Mouse (Mus musculus): Measurements from ENCODE around the gene Pipox.

The Pipox gene

DNA sequence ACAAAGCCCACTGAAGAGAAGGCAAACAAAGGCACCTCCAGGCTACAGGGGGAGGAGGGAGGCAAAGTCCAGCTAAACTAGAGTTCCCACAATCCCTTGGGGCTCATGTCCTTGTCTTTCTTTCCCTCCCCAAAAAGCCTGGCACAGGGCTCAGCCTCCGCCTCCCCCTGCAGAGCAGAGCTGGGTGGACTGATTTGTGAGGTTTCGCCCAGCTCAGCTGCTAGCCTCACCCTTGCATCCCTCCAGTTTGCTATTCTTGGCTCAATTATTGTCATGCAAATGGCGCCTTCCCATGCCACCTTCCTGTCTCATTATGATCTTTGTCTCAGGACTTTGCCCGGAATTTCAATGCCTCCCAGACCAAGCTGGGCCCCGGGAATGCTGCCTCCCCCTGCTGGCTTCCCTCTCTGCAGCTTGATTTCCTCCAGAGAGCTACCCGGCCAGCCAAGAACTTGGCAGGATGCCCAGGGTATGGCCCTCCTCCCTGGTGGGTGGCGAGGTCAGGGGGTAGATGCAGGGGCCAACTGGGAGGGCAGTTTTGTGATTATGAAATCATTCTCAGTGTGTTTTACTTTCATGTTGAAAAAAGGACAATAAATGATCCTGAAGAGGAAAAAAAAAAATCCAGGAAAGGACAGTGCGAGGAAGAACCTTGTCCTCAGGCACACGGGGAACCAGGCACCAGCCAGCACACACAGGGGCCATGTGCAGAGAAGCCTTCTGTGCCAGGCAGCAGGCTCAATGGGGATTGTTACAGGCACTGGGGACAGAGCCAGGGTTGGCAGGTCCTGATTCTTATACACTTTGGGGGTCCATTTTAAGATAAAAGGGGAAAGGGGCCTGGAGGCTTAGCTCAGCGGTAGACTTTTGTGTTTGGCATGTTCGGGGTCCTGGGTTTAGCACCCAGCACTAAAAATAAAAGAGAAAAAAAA, at the start of gene Pipox:
Gene Pipox, minus strand, starts transcription at position 310 of the 932 bp plus-strand sequence.
- peak; percentile 58 for DNase-seq (ENCODE audit: low read depth, low spot score)

- no peak for DNase-seq (ENCODE audit: low read depth, low spot score)
Observed at GRCm38 (mm10) chr11:77942230-77942629, 48.3 kb upstream of the Pipox start.

DNA sequence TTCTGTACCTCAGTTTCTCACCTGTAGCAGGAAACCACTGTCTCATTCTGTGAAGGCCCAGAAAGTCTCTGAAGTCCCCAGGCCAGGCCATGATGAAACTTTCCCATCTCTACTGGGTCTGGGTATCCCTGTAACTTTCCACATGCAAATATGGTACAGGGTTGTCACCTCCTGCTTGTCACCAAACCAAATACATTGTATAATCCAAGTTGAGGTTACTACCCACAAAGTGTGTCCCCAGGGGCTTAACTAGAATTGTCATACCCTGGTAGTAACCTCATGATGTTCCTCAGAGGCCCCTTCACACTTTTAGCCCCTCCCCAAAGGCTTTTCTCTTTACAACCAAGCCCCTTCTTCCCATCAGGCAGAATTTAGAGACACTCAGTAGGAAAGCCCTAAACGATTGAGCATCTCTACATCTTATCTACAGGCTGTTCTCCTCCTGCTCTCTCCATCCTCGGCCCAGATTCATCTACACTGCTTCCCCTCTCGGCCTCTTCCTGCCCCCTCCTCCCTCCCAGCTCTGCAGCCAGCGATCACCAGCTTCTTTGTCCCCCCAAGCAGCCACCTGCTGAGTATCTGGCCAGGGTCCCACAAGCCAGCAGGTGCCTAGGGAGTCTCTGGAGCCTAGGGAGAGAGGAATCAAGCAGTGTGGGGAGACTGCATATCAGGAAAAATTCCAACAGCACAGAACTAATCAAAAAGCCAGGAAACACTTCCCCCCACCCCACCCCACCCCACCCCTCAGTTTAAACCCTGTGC, 43.9 kb upstream of the Pipox start:
- DNase-seq (ENCODE audit: low read depth, low spot score) = no peak

DNA sequence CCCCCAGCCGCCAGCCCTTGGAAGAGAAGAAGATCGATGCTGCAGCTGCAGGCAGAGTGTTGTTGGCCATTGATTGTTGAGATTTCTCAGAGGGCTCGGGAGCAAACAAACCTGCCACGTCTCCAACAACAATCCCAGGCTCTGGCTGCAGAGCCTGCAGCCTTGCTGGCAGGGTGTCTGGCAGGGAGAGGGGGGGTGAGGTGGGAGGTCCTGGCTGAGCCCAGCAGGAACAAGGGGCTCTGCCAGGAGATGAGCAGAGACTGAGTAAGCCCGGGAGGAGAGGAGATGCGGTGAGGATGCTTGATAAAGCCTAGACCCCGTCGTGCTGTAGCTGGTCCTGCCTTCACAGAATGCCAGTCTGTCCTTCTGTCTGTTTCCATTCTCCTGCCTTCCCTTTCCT, 43.0 kb upstream of the Pipox start:
- DNase-seq (ENCODE audit: low read depth, low spot score) = no peak

- no peak for DNase-seq (ENCODE audit: low read depth, low spot score)
Observed at GRCm38 (mm10) chr11:77934568-77935311, 40.8 kb upstream of the Pipox start.

DNA sequence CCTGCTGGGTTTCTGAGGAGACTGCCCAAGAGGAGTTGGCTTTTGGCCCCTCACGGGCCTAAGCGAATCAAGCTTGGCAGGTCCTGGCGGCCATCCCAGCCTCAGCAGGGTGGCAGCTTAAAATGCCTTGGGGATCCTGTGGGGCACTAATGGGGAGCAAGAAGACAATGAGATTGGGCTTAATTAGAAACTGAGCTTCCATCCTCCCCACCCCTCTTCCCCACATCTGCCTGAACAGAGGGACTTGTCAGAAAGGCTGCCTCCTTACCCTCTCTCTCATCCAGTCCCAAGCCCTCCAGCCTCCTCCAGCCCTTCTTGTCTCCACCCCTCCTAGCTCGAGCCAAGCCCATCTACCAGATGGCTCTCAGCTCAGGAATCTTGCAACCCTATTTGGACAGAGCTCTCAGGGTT, 40.2 kb upstream of the Pipox start:
- DNase-seq (ENCODE audit: low read depth, low spot score) = no peak

DNA sequence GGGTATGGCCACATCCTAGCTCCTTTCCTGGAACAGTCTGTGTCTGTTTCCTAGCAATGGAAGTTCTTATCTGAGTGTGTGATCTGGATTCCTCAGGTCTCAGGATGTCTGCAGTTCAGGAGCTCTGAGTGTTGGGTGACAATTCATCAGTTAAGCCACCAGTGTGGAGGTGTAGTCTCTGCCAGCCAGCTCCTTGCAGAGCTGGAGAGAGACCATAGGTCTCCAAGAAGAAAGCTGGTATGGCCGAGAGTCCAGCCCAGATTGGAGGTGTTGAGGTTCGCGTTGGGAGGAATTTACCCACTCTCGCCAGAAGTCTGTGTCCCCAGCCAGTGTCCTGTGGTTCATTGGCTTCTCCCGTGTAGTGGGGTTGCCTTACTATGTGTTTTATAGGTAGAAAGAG, 38.7 kb upstream of the Pipox start:
- no peak for DNase-seq (ENCODE audit: low read depth, low spot score)

DNA sequence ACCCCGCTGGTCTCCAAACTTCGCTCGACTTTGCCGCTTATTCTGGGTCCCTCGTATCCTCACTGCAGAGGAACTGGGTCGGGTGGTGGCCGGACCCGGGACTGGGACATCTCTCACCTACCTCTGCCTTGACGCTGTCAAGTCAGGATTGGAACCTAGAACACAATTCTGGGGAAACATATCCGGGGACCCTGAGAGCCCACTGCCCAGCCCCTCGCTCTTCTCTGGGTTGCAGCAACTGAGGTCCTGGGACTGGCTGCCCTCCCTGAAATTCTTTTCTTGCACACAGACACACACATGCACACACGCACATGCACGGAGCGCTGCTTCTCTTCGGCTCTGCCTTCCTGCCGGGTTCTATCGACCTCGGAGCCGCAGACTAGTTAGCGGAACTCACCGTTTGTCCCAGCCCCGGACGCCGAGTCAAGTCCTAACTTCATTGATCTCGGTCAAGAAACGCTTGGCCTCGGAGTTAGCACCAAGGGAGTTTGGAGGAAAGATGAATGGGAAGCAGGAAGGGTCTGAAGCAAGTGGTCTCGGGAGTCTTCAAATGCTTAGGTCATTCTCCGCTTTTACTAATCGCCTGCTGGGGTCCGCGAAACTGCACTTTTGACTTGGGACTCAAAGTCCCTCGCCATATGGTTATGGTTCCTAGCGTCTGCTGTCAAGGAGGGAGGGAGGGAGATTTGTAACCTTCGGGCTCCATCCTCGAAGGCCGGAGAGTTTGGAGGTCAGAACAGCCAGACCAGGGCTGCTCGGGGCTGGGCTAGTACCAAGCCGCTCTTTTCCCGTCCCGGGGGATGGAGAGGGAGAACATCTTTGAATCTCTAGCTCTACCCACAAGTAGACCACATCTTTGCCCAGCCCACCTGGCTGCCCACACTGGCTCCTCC, 37.9 kb upstream of the Pipox start:
- no peak for DNase-seq (ENCODE audit: low read depth, low spot score)

DNA sequence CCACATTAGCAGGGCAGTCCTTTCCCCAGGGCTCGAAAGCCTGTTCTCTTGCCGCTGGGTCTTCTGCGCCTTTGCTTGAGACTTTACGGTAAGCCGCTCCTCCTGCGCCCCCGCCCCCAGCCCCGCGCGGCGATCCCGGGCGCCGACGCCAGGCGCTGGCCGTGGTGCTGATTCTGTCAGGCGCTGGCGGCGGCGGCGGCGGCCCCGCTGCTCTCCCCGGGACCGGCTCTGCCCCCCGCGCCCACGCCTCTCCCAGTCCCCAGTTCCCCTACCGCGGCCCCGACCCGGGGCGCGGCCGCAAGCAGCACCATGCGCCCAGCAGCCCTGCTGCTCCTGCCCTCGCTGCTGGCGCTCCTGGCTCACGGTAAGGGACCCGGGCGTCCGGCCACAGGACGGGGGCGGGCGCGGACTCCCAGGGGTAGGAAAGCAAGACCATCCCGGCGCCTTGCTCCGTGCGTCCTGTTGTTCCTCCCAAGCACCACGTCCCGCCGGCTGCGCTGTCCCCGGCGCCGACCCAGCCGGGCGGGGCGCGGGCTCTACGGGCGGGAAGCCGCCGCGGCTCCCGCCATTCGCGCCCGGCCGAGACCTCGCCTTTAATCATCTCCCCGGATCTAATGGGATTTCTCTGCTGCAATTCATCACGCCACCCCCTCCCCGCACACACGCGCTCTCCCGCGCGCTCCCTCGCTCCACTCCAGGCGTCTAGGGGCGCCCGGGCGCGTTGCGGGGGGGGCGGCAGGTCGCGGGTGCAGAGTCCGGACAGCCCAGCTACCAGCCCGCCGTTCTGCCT, 37.0 kb upstream of the Pipox start, which contains the start of gene Sez6:
Gene Sez6, plus strand, starts transcription at position 50 of the 790 bp plus-strand sequence.
- peak; percentile 70 for DNase-seq (ENCODE audit: low read depth, low spot score)

GRCm38 (mm10) chr11:77927837-77928236, 33.9 kb upstream of the Pipox start:
- DNase-seq (ENCODE audit: low read depth, low spot score) = no peak

- DNase-seq (ENCODE audit: low read depth, low spot score) = no peak
Observed at GRCm38 (mm10) chr11:77926666-77927065, 32.8 kb upstream of the Pipox start.

- DNase-seq (ENCODE audit: low read depth, low spot score) = no peak
Observed at GRCm38 (mm10) chr11:77925836-77926657, 32.2 kb upstream of the Pipox start.

- no peak for DNase-seq (ENCODE audit: low read depth, low spot score)
Observed at GRCm38 (mm10) chr11:77923285-77923684, 29.4 kb upstream of the Pipox start.

DNA sequence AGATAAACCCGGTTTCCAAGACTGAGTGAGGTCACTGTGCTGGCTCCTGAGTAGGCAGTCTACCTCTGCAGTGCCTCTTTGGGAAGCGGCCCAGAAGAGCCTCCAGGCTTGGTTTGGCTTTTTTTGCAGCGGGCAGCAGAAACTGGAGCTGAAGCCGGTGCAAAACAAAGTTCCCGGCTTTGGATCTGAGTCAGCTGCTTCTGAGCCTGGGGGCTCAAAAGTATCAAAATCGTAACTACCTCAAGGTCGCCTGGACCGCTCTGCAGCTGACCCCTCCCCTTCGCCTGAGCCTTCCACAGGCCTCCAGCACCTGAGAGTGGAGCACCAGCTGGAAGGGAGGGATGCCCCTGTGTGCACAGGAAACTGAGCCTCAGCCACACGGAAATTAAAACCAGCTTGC, 23.3 kb upstream of the Pipox start:
- no peak for DNase-seq (ENCODE audit: low read depth, low spot score)

GRCm38 (mm10) chr11:77916741-77917140, 22.8 kb upstream of the Pipox start:
- DNase-seq (ENCODE audit: low read depth, low spot score) = no peak

- DNase-seq (ENCODE audit: low read depth, low spot score) = no peak
Observed at GRCm38 (mm10) chr11:77914598-77915260, 20.8 kb upstream of the Pipox start.

DNA sequence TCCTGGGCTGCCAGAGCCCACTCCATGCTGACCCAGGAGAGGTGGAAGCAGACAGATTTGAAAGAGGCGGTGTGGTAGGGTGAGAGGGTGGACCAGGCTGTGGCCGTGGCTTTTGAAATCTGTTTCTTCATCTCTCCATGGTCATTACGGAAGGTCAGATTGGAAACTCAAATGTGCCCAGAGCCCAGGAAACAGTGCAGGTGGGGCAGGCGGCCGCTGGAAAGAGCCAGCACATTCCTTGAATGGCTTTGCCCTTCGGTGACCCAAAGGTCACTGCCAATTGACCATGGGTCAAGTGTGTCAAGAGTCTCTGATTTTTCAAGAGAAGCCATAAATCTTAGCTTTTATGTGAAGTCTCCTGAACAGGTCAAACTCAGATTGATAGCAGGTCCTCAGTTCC, 19.6 kb upstream of the Pipox start:
- DNase-seq (ENCODE audit: low read depth, low spot score) = no peak

DNA sequence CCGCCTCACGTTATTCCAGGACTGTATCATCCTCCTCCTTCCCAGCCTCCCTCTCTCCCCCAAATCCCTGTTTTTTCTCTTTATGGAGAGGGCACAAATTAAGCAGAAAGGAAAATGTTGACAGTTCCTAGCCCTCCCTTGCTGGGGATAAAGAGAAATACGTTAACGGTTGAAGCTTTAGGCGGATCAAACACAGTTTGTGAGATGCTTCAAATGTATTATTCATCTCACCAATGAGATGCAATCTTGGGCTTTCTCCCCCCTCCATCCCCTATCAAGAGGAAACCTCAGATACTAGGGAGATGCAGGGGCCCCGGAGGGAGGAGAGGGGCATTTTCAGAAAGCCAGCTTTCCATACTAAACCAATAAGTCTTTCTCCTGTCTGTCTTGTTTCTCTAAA, 15.9 kb upstream of the Pipox start:
- no peak for DNase-seq (ENCODE audit: low read depth, low spot score)

- DNase-seq (ENCODE audit: low read depth, low spot score) = no peak
Observed at GRCm38 (mm10) chr11:77909376-77909775, 15.5 kb upstream of the Pipox start.

All from embryo, embryonic 11.5 days (tissue).